Mouse (Mus musculus) lung, adult 2 months (tissue): ENCODE data around the gene Rap1a.

ENCODE experiments used
- CTCF ChIP-seq: fragments of 200-500 bp; IDR thresholded peaks from 2 replicates; pipeline ENCODE4 v1.5.1; 2011; ENCODE audit warnings: mild to moderate bottlenecking, low read length, control low read depth; ENCODE audit not compliant: insufficient read depth
- POLR2A ChIP-seq: fragments of 200-500 bp; IDR thresholded peaks from 2 replicates; pipeline ENCODE4 v1.6.1; 2011; ENCODE audit warnings: low read depth, mild to moderate bottlenecking, control low read depth, low read length, borderline replicate concordance; ENCODE audit errors: extremely low read depth

DNA sequence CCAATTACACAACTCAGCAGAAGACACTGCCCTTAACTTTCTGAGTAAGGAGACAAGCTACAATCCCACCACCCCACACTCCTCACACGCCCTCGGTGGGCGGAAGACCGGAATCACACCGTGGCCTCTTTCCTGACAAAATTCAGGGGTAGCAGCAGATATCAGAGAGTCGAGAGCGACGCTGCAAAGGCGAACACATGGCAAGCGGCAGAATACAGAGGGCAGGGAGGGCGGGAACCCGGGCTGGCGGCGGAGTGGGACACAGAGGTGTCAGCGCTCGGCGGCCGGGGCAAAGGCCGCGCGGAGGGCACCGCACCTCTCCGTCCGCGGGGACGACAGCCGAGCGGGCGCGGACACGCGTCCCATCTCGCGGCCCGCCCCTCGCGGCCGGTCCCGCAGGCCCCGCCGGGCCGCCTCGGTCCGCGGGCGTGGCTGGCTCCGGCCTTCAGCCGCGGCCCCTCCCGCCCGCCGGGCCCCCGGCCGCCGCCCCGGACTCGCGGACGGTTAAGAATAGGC is 403 bp downstream of the Rap1a start:
- no peak for TF ChIP-seq CTCF
- peak; percentile 21; the same call in 1 of the 2 replicates for TF ChIP-seq POLR2A
